Mouse (Mus musculus): Measurements from ENCODE around the gene Neurog2.

The Neurog2 gene

DNA sequence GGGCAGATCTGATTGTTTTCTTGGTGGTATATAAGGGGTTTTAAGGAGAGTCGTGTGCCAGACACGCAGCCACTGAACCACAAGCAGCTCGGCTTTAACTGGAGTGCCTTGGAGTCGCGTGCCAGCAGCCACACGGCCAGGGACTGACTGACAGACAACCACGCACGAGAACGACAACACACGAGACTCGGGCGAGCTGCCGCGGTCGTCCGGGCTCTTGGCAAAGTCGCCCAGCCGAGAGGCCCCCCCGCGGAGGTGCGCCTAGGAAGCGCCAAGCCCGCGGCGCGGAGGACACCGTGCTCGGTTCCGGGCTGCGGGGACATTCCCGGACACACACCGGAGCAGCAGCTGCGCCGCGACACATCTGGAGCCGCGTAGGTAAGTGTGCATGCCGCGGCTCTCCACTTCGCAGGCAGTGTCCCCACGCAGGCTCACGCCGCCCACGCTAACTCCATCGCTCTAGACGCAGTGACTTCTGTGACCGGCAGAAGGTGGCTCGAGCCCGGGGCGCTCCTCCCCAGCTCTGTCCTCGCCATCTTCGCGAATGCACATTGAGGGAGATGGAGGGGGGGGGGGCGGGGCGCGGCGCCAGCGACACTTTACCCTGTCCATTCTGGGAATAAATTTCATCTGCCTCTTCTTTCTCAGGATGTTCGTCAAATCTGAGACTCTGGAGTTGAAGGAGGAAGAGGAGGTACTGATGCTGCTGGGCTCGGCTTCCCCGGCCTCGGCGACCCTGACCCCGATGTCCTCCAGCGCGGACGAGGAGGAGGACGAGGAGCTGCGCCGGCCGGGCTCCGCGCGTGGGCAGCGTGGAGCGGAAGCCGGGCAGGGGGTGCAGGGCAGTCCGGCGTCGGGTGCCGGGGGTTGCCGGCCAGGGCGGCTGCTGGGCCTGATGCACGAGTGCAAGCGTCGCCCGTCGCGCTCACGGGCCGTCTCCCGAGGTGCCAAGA lies at the start of gene Neurog2:
Gene Neurog2, plus strand, starts transcription at position 56 of the 953 bp plus-strand sequence.
- no peak for TF ChIP-seq GATA4 (IDR thresholded peaks at IDR 0.05; ENCODE audit: insufficient replicate concordance, low read length)

DNA sequence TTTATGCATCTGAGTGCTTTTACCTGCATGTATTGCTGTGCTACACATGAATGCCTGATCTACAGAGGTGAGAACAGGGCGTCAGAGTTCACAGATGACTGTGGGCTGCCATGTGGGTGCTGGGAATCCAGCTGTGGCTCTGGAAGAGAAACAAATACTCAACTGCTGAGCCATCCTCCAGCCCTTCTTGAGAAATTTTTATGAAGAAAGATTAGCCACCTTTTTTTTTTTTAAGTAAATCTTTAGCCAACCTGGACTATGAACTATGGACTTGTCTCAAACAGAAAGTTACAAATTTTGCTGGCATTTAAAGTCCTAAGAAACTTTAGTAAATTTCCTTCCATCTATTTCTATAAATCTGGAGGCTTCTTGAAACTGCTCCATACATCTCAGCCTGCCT lies 35.8 kb upstream of the Neurog2 start:
- TF ChIP-seq GATA4 (IDR thresholded peaks at IDR 0.05; ENCODE audit: insufficient replicate concordance, low read length): no peak

DNA sequence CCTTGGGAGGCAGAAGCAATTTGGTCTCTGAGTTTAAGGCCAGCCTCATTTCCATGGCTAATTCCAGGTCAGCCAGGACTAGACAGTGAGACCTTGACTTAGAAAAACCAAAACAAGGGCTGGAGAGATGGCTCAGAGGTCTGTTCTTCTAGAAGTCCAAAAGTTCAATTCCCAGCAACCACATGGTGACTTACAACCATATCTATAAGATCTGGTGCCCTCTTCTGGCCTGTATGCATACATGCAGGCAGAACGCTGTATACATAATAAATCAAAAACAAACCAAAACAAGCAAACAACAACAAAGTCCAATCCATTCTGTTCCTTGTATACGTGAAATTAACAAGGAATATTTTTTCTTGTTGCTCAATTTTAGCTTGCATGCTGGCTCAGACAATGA lies 24.8 kb upstream of the Neurog2 start:
- TF ChIP-seq GATA4 (IDR thresholded peaks at IDR 0.05; ENCODE audit: insufficient replicate concordance, low read length): no peak

DNA sequence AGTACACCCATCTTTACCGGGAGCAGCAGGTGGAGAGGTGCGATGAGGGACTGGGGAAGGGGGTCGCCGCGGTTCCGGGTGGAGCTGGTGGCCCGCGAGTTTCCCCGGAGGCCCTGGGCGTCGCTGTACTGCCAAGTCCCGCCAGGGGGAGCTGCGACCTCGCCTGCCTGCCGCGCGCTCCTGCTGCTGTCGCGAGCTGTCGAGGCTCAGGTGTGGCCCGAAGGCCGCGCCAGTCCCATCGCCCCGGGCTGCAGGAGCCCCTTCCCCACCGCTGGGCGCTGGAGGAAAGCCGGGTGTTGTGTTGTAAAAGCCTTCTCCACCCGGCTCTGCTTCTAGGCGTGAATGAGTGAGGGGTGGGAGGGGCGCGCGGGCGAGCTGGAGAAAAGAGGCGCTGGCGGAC lies 7.6 kb upstream of the Neurog2 start:
- TF ChIP-seq GATA4 (IDR thresholded peaks at IDR 0.05; ENCODE audit: insufficient replicate concordance, low read length): no peak

DNA sequence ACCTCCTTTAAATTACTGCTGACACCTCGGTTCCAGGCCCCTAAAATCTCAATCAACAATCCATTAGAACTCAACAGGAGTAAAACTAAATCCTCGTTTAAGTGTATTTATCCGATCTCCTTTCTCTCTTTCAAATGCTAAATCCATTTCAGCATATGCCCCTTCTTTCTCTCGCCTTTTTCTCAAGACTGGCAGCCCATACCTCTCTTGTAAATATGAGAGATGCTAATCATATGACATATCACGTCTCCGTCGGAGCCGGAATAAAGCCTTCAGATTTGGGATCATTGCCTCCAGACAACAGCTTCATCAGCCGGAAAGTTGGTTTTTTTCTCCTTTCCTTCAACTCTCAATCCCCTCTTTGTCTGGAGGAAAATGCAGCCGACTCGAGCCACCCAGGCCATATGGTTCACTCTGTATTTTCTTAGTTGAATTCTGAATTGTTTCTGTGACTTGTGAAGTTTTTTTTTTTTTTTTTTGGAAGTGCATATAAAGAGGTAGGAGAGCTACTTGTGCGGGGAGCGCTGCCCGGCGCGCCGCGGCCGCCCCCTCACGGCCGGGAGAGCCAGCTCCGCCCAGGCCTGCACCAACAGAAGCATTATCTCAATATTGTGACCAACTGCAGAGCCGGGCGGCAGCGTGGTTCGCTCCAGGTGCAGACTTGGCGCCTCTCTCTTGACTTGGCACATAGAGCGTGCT lies 7.1 kb upstream of the Neurog2 start:
- no peak for TF ChIP-seq GATA4 (IDR thresholded peaks at IDR 0.05; ENCODE audit: insufficient replicate concordance, low read length)

DNA sequence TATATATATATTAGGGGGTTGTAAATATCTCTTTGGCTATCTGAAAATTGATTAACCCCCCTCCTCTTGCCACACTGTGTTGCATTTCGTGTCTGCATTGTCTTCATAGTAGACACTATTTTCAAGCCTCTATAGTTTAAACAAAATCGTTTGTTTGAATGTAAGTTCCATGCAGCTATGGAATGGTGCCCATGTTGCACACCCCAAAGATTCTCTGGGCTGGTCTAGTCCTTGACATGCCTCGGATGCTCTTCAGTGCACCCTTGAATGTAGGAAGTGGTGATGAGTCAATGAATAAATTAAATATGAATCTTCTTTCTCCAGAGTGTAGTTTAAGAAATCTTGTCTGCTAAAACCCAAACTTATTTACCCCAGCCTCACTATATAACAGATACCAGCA lies 6.4 kb upstream of the Neurog2 start:
- no peak for TF ChIP-seq GATA4 (IDR thresholded peaks at IDR 0.05; ENCODE audit: insufficient replicate concordance, low read length)

DNA sequence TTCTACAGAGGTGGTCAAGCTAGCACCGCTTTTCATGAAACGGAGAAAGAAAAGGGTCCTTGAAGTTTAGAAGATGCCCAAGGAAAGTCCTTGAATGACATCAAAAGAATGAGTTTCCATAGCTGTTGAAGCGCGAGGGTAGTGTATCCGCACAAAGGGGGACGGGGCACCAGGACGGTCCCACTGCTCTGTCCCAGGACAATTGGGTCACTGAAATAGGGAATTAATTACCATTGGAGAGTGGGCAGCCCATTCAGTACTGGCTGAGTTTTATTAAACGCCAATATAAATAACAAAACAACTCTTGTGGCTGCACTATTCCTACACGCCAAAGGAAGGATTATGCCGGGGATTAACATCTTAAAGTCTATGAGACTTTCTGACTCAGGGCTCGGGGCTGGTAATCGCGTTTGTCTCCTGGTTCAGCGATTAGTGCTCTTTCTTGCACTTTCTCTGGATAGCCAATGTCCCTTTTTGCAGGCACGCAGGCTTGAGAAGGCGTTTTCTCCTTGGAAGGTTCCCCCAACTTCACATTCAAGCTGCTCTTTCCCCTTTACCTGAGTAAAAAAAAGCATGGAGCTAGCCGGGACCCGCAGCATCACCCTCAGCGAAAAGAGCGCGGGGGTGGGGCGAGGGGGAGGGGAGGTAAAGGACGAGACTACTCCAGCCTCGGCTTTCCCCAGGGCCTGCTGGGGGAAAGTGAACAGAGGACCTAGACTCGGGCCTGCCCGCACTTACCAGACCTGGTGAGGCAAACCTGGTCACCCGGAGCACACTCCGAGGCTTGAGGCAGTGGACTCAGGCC lies 5.6 kb upstream of the Neurog2 start:
- TF ChIP-seq GATA4 (IDR thresholded peaks at IDR 0.05; ENCODE audit: insufficient replicate concordance, low read length): no peak

DNA sequence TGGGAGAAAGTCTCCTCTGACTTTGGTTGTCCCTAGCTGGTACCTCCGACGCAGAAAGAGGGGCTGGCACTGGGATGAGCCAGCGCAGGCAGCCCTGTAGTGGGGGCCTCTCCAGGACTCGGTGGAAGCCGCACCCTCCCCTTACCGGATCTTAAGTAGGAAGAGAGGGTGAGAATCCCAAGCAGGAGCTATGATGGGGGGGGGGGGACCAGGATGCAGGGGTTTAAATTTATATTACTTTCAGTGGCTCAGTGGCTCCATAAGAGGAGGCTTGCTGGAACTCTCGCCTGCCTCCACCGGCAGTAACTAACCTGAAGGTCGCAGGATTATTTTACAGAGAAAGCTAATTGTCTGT lies 5.0 kb upstream of the Neurog2 start:
- TF ChIP-seq GATA4 (IDR thresholded peaks at IDR 0.05; ENCODE audit: insufficient replicate concordance, low read length): no peak

DNA sequence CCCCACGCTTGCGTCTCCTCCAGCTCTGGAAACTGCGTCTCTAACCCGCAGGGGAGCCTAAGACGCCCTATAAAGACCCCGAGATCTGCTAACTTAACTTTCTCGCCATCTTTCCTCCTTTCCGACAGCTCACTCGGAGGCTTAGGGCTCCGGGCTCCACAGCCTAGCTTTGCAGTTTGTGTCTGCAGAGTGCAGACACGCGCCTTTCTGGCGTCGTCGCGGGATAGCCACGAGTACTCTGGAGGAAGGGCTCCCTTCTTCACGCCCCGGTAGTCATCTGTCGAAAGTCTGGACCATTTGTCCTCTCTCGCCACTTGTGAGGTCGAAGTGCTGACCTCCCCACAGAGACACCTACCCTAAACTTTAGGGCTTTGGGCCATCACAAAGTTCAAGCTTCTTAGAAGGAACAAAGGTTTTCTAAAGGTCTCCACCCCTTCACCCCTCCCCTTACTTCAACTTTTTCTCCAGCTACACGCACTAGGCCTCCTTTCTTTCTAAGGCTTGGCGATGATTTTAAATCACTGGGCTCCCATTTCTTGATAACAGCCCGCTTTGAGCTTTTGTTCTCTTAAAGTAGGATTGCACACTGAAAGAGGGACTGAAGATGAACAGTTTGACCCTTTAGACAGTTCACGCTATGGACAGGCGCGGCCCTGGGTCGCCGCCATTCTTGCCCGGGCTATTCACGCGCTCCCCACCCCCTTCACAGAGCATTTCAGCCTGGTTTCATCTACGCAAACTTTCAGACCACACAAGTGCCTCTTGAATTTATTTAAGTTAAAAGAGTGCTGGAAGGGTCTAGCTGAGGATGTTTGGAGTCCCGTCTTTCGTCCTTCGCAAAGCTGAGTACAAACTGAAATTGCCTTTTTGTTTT lies 4.4 kb upstream of the Neurog2 start:
- no peak for TF ChIP-seq GATA4 (IDR thresholded peaks at IDR 0.05; ENCODE audit: insufficient replicate concordance, low read length)

DNA sequence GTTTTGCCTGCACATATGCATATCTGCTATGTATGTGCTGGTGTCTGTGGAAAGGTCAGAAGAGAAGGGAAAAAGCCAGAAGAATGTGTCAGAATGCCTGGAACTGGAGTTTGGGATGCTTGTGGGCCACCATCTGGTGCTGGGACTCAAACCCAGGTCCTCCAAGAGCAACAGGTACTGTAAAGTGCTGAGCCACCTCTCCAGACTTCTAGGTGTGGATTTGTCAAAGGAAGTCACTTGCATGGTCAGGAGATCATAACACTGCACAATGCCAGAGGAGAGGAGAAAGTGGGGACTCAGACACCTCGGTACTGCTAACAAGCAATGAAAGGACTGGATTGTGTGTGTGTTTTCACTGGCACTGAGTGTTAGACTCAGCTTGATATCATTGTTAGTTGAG lies 2.7 kb upstream of the Neurog2 start:
- TF ChIP-seq GATA4 (IDR thresholded peaks at IDR 0.05; ENCODE audit: insufficient replicate concordance, low read length): no peak

DNA sequence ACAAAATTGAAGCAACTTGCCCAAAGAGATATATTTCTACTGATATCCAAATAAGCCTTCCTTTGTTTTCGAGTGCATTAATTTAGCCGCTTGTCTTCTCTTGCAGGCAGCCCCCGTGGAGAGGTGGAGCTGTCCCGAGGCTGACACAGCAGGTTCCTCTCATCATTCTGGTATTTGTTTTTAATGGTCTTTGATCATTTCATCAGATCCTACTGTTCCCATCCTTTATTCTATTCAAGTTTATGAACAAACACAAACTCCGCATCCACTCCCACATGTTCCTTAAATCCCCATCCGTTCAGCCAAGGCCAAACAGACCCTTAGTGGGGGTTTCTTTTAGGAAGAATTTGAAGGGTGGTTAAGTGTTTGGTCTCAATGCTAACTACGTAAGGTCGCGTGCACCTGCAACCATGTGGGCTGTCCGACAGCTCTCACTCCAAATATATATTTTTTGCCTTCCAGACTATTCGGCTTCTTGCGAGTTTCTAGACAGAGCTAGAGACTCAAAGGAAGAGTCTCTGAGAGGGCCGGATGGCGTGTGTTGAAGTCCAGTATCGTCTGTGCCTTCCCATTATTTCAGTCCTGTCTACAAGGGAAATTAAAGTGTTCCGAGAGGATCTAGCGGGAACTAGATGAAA lies 2.1 kb upstream of the Neurog2 start:
- TF ChIP-seq GATA4 (IDR thresholded peaks at IDR 0.05; ENCODE audit: insufficient replicate concordance, low read length): no peak

DNA sequence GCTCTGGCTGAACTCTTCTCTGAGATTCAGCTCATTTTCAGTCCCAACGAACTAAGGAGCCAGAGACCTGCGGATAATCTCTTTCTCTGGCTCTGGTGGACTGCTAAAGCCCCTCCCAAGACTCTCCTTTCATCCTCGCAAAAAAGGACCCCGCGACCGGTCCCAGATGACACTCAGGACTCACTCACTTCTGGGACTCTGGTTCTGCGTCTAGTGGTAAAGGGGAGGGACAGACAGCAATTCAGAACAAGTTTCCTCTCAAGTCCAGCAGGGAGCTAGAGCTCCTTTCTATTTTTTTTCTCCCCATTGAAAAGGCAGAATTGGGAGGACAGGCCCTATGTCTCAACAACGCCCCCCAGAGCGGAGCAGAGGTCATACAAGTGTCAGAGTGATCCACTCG lies 1.4 kb upstream of the Neurog2 start:
- no peak for TF ChIP-seq GATA4 (IDR thresholded peaks at IDR 0.05; ENCODE audit: insufficient replicate concordance, low read length)

DNA sequence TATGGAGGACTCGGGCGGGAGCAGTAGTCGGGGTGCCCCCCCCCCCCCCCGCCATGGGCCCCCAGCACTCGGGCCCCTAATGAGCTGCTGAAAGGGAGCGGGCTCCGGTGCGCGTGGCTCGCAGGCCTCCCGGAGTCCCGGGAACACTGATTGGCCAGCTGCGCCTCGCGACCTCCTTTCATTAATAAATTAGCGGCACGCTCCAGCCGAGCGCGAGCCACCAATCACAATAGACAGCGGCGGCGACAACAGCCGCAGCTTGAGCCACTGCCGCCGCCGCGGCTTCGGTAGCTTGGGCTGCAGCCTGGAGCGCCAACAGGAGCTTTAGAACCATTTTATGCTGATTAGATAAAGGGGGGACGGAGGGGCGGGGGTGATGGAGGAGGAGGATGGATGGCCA lies 404 bp upstream of the Neurog2 start:
- TF ChIP-seq GATA4 (IDR thresholded peaks at IDR 0.05; ENCODE audit: insufficient replicate concordance, low read length): no peak
